Mouse (Mus musculus) cerebellum, adult 11 months (tissue): Measurements from ENCODE around the gene Lemd2.
"Not testable (repeated sequence)": the region's sequence is repeated elsewhere in the genome, so short reads cannot be mapped to it uniquely, and the experiment has no call there.

ENCODE experiments used
- DNase-seq: peaks from one replicate; pipeline ENCODE4 v3.0.0; 2022

Lemd2 gene

GRCm38 (mm10) chr17:27204075-27204909 is at the start of gene Lemd2:
Gene Lemd2, minus strand, starts transcription at chr17:27204469.
- peak; percentile 96 for DNase-seq

- no peak for DNase-seq
These were observed 46.9 kb upstream of the Lemd2 start for GRCm38 (mm10) chr17:27251150-27251549.

- DNase-seq: no peak
These were observed 46.2 kb upstream of the Lemd2 start for GRCm38 (mm10) chr17:27250461-27250860.

- DNase-seq: peak; percentile 64
These were observed 44.8 kb upstream of the Lemd2 start for GRCm38 (mm10) chr17:27249073-27249472.

- DNase-seq: peak; percentile 72
These were observed 43.6 kb upstream of the Lemd2 start for GRCm38 (mm10) chr17:27247680-27248386.

GRCm38 (mm10) chr17:27245851-27246381 is 41.6 kb upstream of the Lemd2 start:
- DNase-seq: no peak

- no peak for DNase-seq
These were observed 40.6 kb upstream of the Lemd2 start for GRCm38 (mm10) chr17:27244912-27245311.

- peak; percentile 70 for DNase-seq
These were observed 38.2 kb upstream of the Lemd2 start for GRCm38 (mm10) chr17:27242194-27243189.

GRCm38 (mm10) chr17:27240556-27241457 is 36.5 kb upstream of the Lemd2 start:
- DNase-seq: peak; percentile 97

- DNase-seq: peak; percentile 57
These were observed 35.7 kb upstream of the Lemd2 start for GRCm38 (mm10) chr17:27239941-27240340.

- DNase-seq: no peak
These were observed 34.4 kb upstream of the Lemd2 start for GRCm38 (mm10) chr17:27238637-27239036.

- no peak for DNase-seq
These were observed 33.5 kb upstream of the Lemd2 start for GRCm38 (mm10) chr17:27237731-27238130.

- no peak for DNase-seq
These were observed 29.0 kb upstream of the Lemd2 start for GRCm38 (mm10) chr17:27233298-27233697.

GRCm38 (mm10) chr17:27232176-27232575 is 27.9 kb upstream of the Lemd2 start:
- DNase-seq: no peak

GRCm38 (mm10) chr17:27231586-27231985 is 27.3 kb upstream of the Lemd2 start:
- not testable (repeated sequence) for DNase-seq

GRCm38 (mm10) chr17:27231146-27231503 is 26.9 kb upstream of the Lemd2 start:
- no peak for DNase-seq

- DNase-seq: no peak
These were observed 26.3 kb upstream of the Lemd2 start for GRCm38 (mm10) chr17:27230455-27231145.

GRCm38 (mm10) chr17:27229710-27230454 is 25.6 kb upstream of the Lemd2 start:
- DNase-seq: no peak

GRCm38 (mm10) chr17:27228216-27228915 is 24.1 kb upstream of the Lemd2 start:
- no peak for DNase-seq
